27 mouse cellular contexts compared by ENCODE assay signal in the genomic region with DNA sequence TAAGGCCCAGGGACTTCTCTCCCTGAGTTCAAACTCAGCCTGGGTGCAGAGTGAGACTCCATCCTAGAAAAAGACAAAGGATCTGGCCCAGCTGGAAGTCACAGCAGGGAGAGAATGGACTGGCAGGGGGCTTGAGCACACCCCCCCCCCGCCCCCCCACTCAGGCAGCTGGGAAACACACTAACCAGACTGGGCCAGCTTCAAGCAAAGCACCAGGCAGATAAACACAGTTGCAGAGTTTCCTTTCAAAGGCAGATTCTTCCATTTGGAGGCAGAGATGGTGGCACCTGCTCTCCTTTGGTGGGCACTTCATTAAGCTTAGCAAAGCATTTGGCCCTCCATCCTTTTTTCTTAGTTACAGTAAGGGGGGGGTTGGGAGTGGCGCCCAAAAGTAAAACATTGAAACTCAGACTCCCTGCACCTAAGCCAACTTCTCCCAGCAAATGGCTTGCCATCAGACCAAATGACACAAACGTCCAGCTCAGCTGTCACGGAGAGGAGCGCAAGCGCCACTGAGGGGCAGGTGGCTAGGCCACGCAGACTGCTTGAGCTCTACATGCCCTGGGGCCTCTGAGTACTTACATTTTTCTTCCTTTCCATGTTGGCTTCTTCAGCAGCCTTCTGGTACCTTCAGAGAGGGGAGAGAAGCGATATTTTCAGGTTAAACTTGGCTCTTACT. TPM values are rescaled to one million over a fixed set of nuclear protein-coding genes. Genes with fewer than 3 reads are reported as not detected.
DNase-seq lines count a peak whose midpoint lies in the region; ATAC-seq and TF ChIP-seq lines count a peak whose summit lies in the region.
"Had no signal": no experiment of that assay in that cellular context is flagged by ENCODE, and none has a peak within 500 bp of the region (broad histone marks: within the 10 kb centered on the region; RNA-seq: fewer than 3 reads in every experiment).

No protein-coding gene starts in this region.

- H3K4me3 ChIP-seq in hindbrain, embryonic 13.5 days, result no peak overlapping the region
- H3K4me3 ChIP-seq in hindbrain, embryonic 11.5 days (ENCODE audit: low read depth, low read length), result no peak overlapping the region
- H3K4me3 ChIP-seq in forebrain, embryonic 12.5 days (replicated peaks), result no peak overlapping the region
- H3K4me3 ChIP-seq in myocyte, result no peak overlapping the region
- H3K4me3 ChIP-seq: heart, adult 2 months; heart, embryonic 13.5 days; midbrain, embryonic 10.5 days had no signal

- no peak overlapping the region for H3ac ChIP-seq in myocyte (ENCODE audit: control insufficient read depth, insufficient read length)

- H3K4me2 ChIP-seq in hindbrain, embryonic 13.5 days, result no peak overlapping the region
- no peak overlapping the region for H3K4me2 ChIP-seq in hindbrain, embryonic 11.5 days (replicated peaks; ENCODE audit: low read depth, low read length)
- no peak overlapping the region for H3K4me2 ChIP-seq in forebrain, embryonic 12.5 days
- H3K4me2 ChIP-seq in myocyte (ENCODE audit: low read depth), result peak overlapping the region; percentile 3
- H3K4me2 ChIP-seq: heart, embryonic 13.5 days; hindbrain, embryonic 14.5 days; liver, embryonic 11.5 days had no signal

- H3K79me2 ChIP-seq in myocyte (ENCODE audit: control insufficient read depth, insufficient read depth), result peaks cover 5% of the 10 kb centered on the region

- no peak for ATAC-seq in hindbrain, embryonic 13.5 days (ENCODE audit: low FRiP score)
- no peak for ATAC-seq in hindbrain, embryonic 11.5 days (ENCODE audit: low FRiP score)
- 0 out of 2 replicates have a peak, but pooled peaks have one; percentile 36 for ATAC-seq in forebrain, embryonic 12.5 days (ENCODE audit: low FRiP score)
- ATAC-seq: liver, postnatal 0 days; lung, postnatal 0 days; Patski had no signal

- H3K27ac ChIP-seq in hindbrain, embryonic 13.5 days, result 0 out of 2 replicates have a peak overlapping the region, but pooled peaks have one; percentile 36
- no peak overlapping the region for H3K27ac ChIP-seq in hindbrain, embryonic 11.5 days (ENCODE audit: low read depth, low read length)
- H3K27ac ChIP-seq in forebrain, embryonic 12.5 days, result peak overlapping the region; percentile 60
- H3K27ac ChIP-seq: heart, adult 2 months; heart, embryonic 13.5 days; hindbrain, embryonic 14.5 days; midbrain, embryonic 10.5 days; stomach, postnatal 0 days had no signal

- H3K4me1 ChIP-seq in hindbrain, embryonic 13.5 days (replicated peaks), result peaks cover 6% of the 10 kb centered on the region; the same call in 1 of the 2 replicates
- H3K4me1 ChIP-seq in hindbrain, embryonic 11.5 days (replicated peaks; ENCODE audit: control insufficient read depth, insufficient read depth, low read length), result no peaks in the 10 kb centered on the region
- H3K4me1 ChIP-seq in forebrain, embryonic 12.5 days, result peaks cover 8% of the 10 kb centered on the region; the same call in 1 of the 2 replicates

- no peak for DNase-seq in hindbrain, embryonic 11.5 days (ENCODE audit: low spot score)
- peak; percentile 84 for DNase-seq in brain, embryonic 14.5 days (ENCODE audit: low read depth)
- no peak for DNase-seq in spleen, postnatal 14 days (ENCODE audit: low spot score in 2 of 2)
- no peak for DNase-seq in gastrocnemius, postnatal 25 days
- DNase-seq: adrenal gland, adult 2 months; B cell, adult 2 months; cerebellum, adult 2 months; cerebellum, postnatal 36 days; embryo, embryonic 11 days; gastrocnemius, postnatal 14 days; heart, adult 2 months; heart, postnatal 14 days; kidney, adult 2 months; kidney, postnatal 10 days; liver, postnatal 0 days had no signal

- no peak for TF ChIP-seq POLR2A in brain, embryonic 14.5 days (IDR thresholded peaks at IDR 0.05; ENCODE audit: borderline replicate concordance, extremely low read depth, insufficient read depth, insufficient read length, poor library complexity, severe bottlenecking)
- no peak for TF ChIP-seq POLR2A in myocyte (IDR thresholded peaks at IDR 0.05; ENCODE audit: insufficient read length, low read depth)

- WGBS in hindbrain, embryonic 13.5 days, result 54% methylated on average over 8 of the region's 8 CpGs
- WGBS in hindbrain, embryonic 11.5 days, result 52% methylated on average over 8 of the region's 8 CpGs
- WGBS in forebrain, embryonic 12.5 days, result 55% methylated on average over 8 of the region's 8 CpGs

- no peaks in the 10 kb centered on the region for H3K9me3 ChIP-seq in hindbrain, embryonic 13.5 days
- H3K9me3 ChIP-seq in hindbrain, embryonic 11.5 days (ENCODE audit: control insufficient read depth, low read length), result no peaks in the 10 kb centered on the region
- no peaks in the 10 kb centered on the region for H3K9me3 ChIP-seq in forebrain, embryonic 12.5 days
- H3K9me3 ChIP-seq: G1E; heart, embryonic 13.5 days; midbrain, embryonic 10.5 days had no signal

- H3K36me3 ChIP-seq in hindbrain, embryonic 13.5 days, result no peaks in the 10 kb centered on the region
- H3K36me3 ChIP-seq in hindbrain, embryonic 11.5 days (ENCODE audit: control insufficient read depth, insufficient read depth, low read length), result no peaks in the 10 kb centered on the region
- no peaks in the 10 kb centered on the region for H3K36me3 ChIP-seq in forebrain, embryonic 12.5 days (replicated peaks)
- H3K36me3 ChIP-seq in myocyte (ENCODE audit: control insufficient read depth, insufficient read depth), result no peaks in the 10 kb centered on the region
- H3K36me3 ChIP-seq: G1E; heart, embryonic 13.5 days; midbrain, embryonic 10.5 days had no signal

- no peak for TF ChIP-seq CTCF in brain, embryonic 14.5 days (IDR thresholded peaks at IDR 0.05; ENCODE audit: borderline replicate concordance, extremely low read depth, insufficient read depth, insufficient read length)

- H3K27me3 ChIP-seq in hindbrain, embryonic 13.5 days, result no peaks in the 10 kb centered on the region
- H3K27me3 ChIP-seq in hindbrain, embryonic 11.5 days (ENCODE audit: control insufficient read depth, insufficient read depth, low read length), result no peaks in the 10 kb centered on the region
- H3K27me3 ChIP-seq in forebrain, embryonic 12.5 days, result no peaks in the 10 kb centered on the region
- H3K27me3 ChIP-seq in myocyte (ENCODE audit: control insufficient read depth, insufficient read depth, insufficient read length), result no peaks in the 10 kb centered on the region
- H3K27me3 ChIP-seq: CH12.LX; heart, embryonic 13.5 days; Patski had no signal

- no peak overlapping the region for H3K9ac ChIP-seq in hindbrain, embryonic 13.5 days
- no peak overlapping the region for H3K9ac ChIP-seq in hindbrain, embryonic 11.5 days (ENCODE audit: low read depth, low read length)
- H3K9ac ChIP-seq in forebrain, embryonic 12.5 days, result no peak overlapping the region
- H3K9ac ChIP-seq: heart, embryonic 13.5 days; hindbrain, embryonic 14.5 days; liver, postnatal 0 days had no signal

TF ChIP-seq in myocyte, 11 proteins besides CTCF, POLR2A, EP300 and RAD21:
- no peak for TF ChIP-seq USF1 (IDR thresholded peaks at IDR 0.05; ENCODE audit: low read depth)
- peak in 2 of 3 experiments; percentile 85 to 88 for TF ChIP-seq MYOG (IDR thresholded peaks at IDR 0.05; ENCODE audit: control insufficient read depth in 1 of 3, insufficient read depth in 1 of 3, insufficient read length in 2 of 3, low read depth in 2 of 3)
- peak in 2 of 3 experiments; percentile 84 to 85 for TF ChIP-seq MYOD1 (IDR thresholded peaks at IDR 0.05; ENCODE audit: control insufficient read depth in 1 of 3, insufficient read length in 2 of 3, low read depth in 2 of 3)
- TF ChIP-seq TCF3 (IDR thresholded peaks at IDR 0.05; ENCODE audit: insufficient read length, low read depth), result peak; percentile 39
- no peak for TF ChIP-seq E2F4 (IDR thresholded peaks at IDR 0.05; ENCODE audit: insufficient read depth)
TF ChIP-seq in myocyte: peak in this region for 3.

RNA-seq across cellular contexts. Expression of a gene that starts 48.9 kb away (rescaled TPM):
- 20.6 and 20.9 TPM in 2 replicates for polyA plus RNA-seq in hindbrain, embryonic 13.5 days (2015; fragmentation: Nextera tagmentation; extraction: Ambion mirVana)
- polyA plus RNA-seq in hindbrain, embryonic 11.5 days (2014; fragmentation: Nextera tagmentation; extraction: Ambion mirVana), result 30.8 and 31.8 TPM in 2 replicates
- polyA plus RNA-seq in brain, embryonic 14.5 days (2012; rRNA removed), result 21.1 and 22.2 TPM in 2 replicates
- 41.0 and 47.5 TPM in 2 replicates for polyA plus RNA-seq in forebrain, embryonic 12.5 days (2016; fragmentation: Nextera tagmentation; extraction: Ambion mirVana)
- 140 TPM for polyA plus RNA-seq in myocyte (2012; fragmentation: generic; extraction: Trizol)
- 10 to 100 TPM; 10.9 to 12.0 TPM for total RNA-seq in gastrocnemius, postnatal 25 days (2021)

RNA-seq across cellular contexts. Expression of a gene that starts 53.7 kb away (rescaled TPM):
- polyA plus RNA-seq in hindbrain, embryonic 13.5 days (2015; fragmentation: Nextera tagmentation; extraction: Ambion mirVana), result 73.6 and 74.3 TPM in 2 replicates
- 61.6 and 66.6 TPM in 2 replicates for polyA plus RNA-seq in hindbrain, embryonic 11.5 days (2014; fragmentation: Nextera tagmentation; extraction: Ambion mirVana)
- 61.1 and 69.4 TPM in 2 replicates for polyA plus RNA-seq in brain, embryonic 14.5 days (2012; rRNA removed)
- polyA plus RNA-seq in forebrain, embryonic 12.5 days (2016; fragmentation: Nextera tagmentation; extraction: Ambion mirVana), result 64.7 and 67.1 TPM in 2 replicates
- 68.6 TPM for polyA plus RNA-seq in myocyte (2012; fragmentation: generic; extraction: Trizol)
- total RNA-seq in gastrocnemius, postnatal 25 days (2021), result 1 to 10 TPM; 4.0 to 6.1 TPM
